Mouse (Mus musculus) neural tube, embryonic 15.5 days (tissue): ENCODE data around the gene Dhcr24. TPM values are rescaled to one million over a fixed set of nuclear protein-coding genes. Genes with fewer than 3 reads are reported as not detected.

Source experiments
- ATAC-seq: fragments of 200-750 bp; cut with Nextera tagmentation; 2 replicates; pipeline ENCODE4 v1.8.0; 2017; ENCODE audit warnings: mild to moderate bottlenecking, moderate TSS enrichment, moderate library complexity; ENCODE audit not compliant: low FRiP score
- H3K27ac ChIP-seq: fragments of 300-500 bp; sonication (generic); replicated peaks from 2 replicates; pipeline ENCODE4 v1.5.1; 2015; ENCODE audit warnings: mild to moderate bottlenecking, inconsistent platforms
- H3K27me3 ChIP-seq: fragments of 300-500 bp; sonication (generic); replicated peaks from 2 replicates; pipeline ENCODE4 v1.6.1; 2015; ENCODE audit warnings: inconsistent platforms
- H3K36me3 ChIP-seq: fragments of 300-500 bp; sonication (generic); 2 replicates; pipeline ENCODE4 v1.6.1; 2015; ENCODE audit warnings: inconsistent platforms
- H3K4me1 ChIP-seq: fragments of 300-500 bp; sonication (generic); 2 replicates; pipeline ENCODE4 v1.6.1; 2015; ENCODE audit warnings: inconsistent platforms
- H3K4me2 ChIP-seq: fragments of 300-500 bp; sonication (generic); 2 replicates; pipeline ENCODE4 v1.6.1; 2015; ENCODE audit warnings: inconsistent platforms, mild to moderate bottlenecking, moderate library complexity
- H3K4me3 ChIP-seq: fragments of 300-500 bp; sonication (generic); replicated peaks from 2 replicates; pipeline ENCODE4 v1.5.1; 2015; ENCODE audit warnings: mild to moderate bottlenecking, inconsistent platforms
- H3K9ac ChIP-seq: fragments of 300-500 bp; sonication (generic); replicated peaks from 2 replicates; pipeline ENCODE4 v1.6.1; 2015; ENCODE audit warnings: mild to moderate bottlenecking, inconsistent platforms
- H3K9me3 ChIP-seq: fragments of 300-500 bp; sonication (generic); replicated peaks from 2 replicates; pipeline ENCODE4 v1.6.1; 2016; ENCODE audit warnings: inconsistent platforms
- WGBS: fragments of 180-500 bp; shearing (Covaris S2); methylation state at CpG from one replicate; pipeline ENCODE4 v1.1.7; 2015; ENCODE audit warnings: mixed read lengths; 5-methylcytosine and 5-hydroxymethylcytosine counted together
- polyA plus RNA-seq: library from polyadenylated mRNA; unstranded; fragments of >200 nt; fragmentation: Nextera tagmentation; extraction: Ambion mirVana; gene quantifications from 2 replicates; pipeline ENCODE4 v1.2.1, GENCODE M21; 2015

Dhcr24 gene
- polyA plus RNA-seq, 1 experiment from 2014 or later, result 4.6 TPM

GRCm38 (mm10) chr4:106590142-106590541, 29.3 kb downstream of the Dhcr24 start:
- Histone ChIP-seq H3K36me3 (peaks cover 46% of the 10 kb centered on the region), H3K9ac (no peak overlapping the region), H3K27ac (no peak overlapping the region), H3K4me2 (no peak overlapping the region), H3K27me3 (no peaks in the 10 kb centered on the region), H3K4me3 (no peak overlapping the region), H3K9me3 (no peaks in the 10 kb centered on the region), H3K4me1 (no peaks in the 10 kb centered on the region)
- ATAC-seq, result no peak
- 75% methylated on average over 9 of the region's 9 CpGs for WGBS

GRCm38 (mm10) chr4:106590871-106591270, 30.0 kb downstream of the Dhcr24 start:
- no peaks in the 10 kb centered on the region for H3K4me1 ChIP-seq
- H3K27ac ChIP-seq, result no peak overlapping the region
- peaks cover 39% of the 10 kb centered on the region for H3K36me3 ChIP-seq
- H3K9ac ChIP-seq, result no peak overlapping the region
- no peak for ATAC-seq
- no peak overlapping the region for H3K4me3 ChIP-seq
- WGBS, result 92% methylated on average over 9 of the region's 9 CpGs
- no peaks in the 10 kb centered on the region for H3K27me3 ChIP-seq
- H3K9me3 ChIP-seq, result no peaks in the 10 kb centered on the region
- no peak overlapping the region for H3K4me2 ChIP-seq

GRCm38 (mm10) chr4:106593636-106594035, 32.8 kb downstream of the Dhcr24 start:
- H3K4me1 ChIP-seq, result no peaks in the 10 kb centered on the region
- H3K9me3 ChIP-seq, result no peaks in the 10 kb centered on the region
- H3K27me3 ChIP-seq, result no peaks in the 10 kb centered on the region
- H3K9ac ChIP-seq, result no peak overlapping the region
- H3K4me2 ChIP-seq, result no peak overlapping the region
- H3K4me3 ChIP-seq, result no peak overlapping the region
- H3K27ac ChIP-seq, result no peak overlapping the region
- H3K36me3 ChIP-seq, result peaks cover 16% of the 10 kb centered on the region
- 59% methylated on average over 7 of the region's 7 CpGs for WGBS
- no peak for ATAC-seq

GRCm38 (mm10) chr4:106596200-106596599, 35.4 kb downstream of the Dhcr24 start:
- no peaks in the 10 kb centered on the region for H3K9me3 ChIP-seq
- 64% methylated on average over 3 of the region's 3 CpGs for WGBS
- no peak overlapping the region for H3K9ac ChIP-seq
- H3K4me3 ChIP-seq, result no peak overlapping the region
- no peak overlapping the region for H3K4me2 ChIP-seq
- no peaks in the 10 kb centered on the region for H3K4me1 ChIP-seq
- no peak for ATAC-seq
- H3K27me3 ChIP-seq, result no peaks in the 10 kb centered on the region
- no peak overlapping the region for H3K27ac ChIP-seq
- H3K36me3 ChIP-seq, result no peaks in the 10 kb centered on the region

GRCm38 (mm10) chr4:106597055-106597454, 36.2 kb downstream of the Dhcr24 start:
- no peaks in the 10 kb centered on the region for H3K4me1 ChIP-seq
- ATAC-seq, result no peak
- no peak overlapping the region for H3K27ac ChIP-seq
- WGBS, result 78% methylated on average over 9 of the region's 9 CpGs
- no peaks in the 10 kb centered on the region for H3K27me3 ChIP-seq
- H3K36me3 ChIP-seq, result no peaks in the 10 kb centered on the region
- H3K4me3 ChIP-seq, result no peak overlapping the region
- no peaks in the 10 kb centered on the region for H3K9me3 ChIP-seq
- no peak overlapping the region for H3K9ac ChIP-seq
- no peak overlapping the region for H3K4me2 ChIP-seq

GRCm38 (mm10) chr4:106597741-106598140, 36.9 kb downstream of the Dhcr24 start:
- ATAC-seq, result no peak
- Histone ChIP-seq H3K36me3 (no peaks in the 10 kb centered on the region), H3K4me3 (no peak overlapping the region), H3K9me3 (no peaks in the 10 kb centered on the region), H3K27ac (no peak overlapping the region), H3K4me2 (no peak overlapping the region), H3K9ac (no peak overlapping the region), H3K4me1 (no peaks in the 10 kb centered on the region), H3K27me3 (no peaks in the 10 kb centered on the region)
- WGBS, result 93% methylated on average over 4 of the region's 4 CpGs

- no peak overlapping the region for H3K4me3 ChIP-seq
- no peak overlapping the region for H3K9ac ChIP-seq
- no peaks in the 10 kb centered on the region for H3K36me3 ChIP-seq
- H3K4me1 ChIP-seq, result no peaks in the 10 kb centered on the region
- WGBS, result 67% methylated on average over 1 of the region's 1 CpGs
- H3K9me3 ChIP-seq, result no peaks in the 10 kb centered on the region
- no peak for ATAC-seq
- H3K4me2 ChIP-seq, result no peak overlapping the region
- H3K27ac ChIP-seq, result no peak overlapping the region
- H3K27me3 ChIP-seq, result no peaks in the 10 kb centered on the region
These were observed 38.6 kb downstream of the Dhcr24 start for GRCm38 (mm10) chr4:106599415-106599814.

- H3K4me3 ChIP-seq, result no peak overlapping the region
- no peak overlapping the region for H3K4me2 ChIP-seq
- H3K9me3 ChIP-seq, result no peaks in the 10 kb centered on the region
- H3K4me1 ChIP-seq, result no peaks in the 10 kb centered on the region
- H3K27me3 ChIP-seq, result no peaks in the 10 kb centered on the region
- H3K36me3 ChIP-seq, result no peaks in the 10 kb centered on the region
- no peak overlapping the region for H3K27ac ChIP-seq
- WGBS, result 80% methylated on average over 4 of the region's 4 CpGs
- H3K9ac ChIP-seq, result no peak overlapping the region
- ATAC-seq, result no peak
These were observed 39.9 kb downstream of the Dhcr24 start for GRCm38 (mm10) chr4:106600770-106601169.

- peak overlapping the region; percentile 48 for H3K4me2 ChIP-seq
- H3K4me3 ChIP-seq, result peak overlapping the region; percentile 16; the same call in 1 of the 2 replicates
- no peak overlapping the region for H3K9ac ChIP-seq
- 44% methylated on average over 18 of the region's 18 CpGs for WGBS
- no peaks in the 10 kb centered on the region for H3K36me3 ChIP-seq
- H3K27me3 ChIP-seq, result no peaks in the 10 kb centered on the region
- 0 out of 2 replicates have a peak, but pooled peaks cover 4% of the 10 kb centered on the region for H3K4me1 ChIP-seq
- 0 out of 2 replicates have a peak overlapping the region, but pooled peaks have one; percentile 20 for H3K27ac ChIP-seq
- peak; percentile 88 for ATAC-seq
- H3K9me3 ChIP-seq, result no peaks in the 10 kb centered on the region
These were observed 46.1 kb downstream of the Dhcr24 start for GRCm38 (mm10) chr4:106606639-106607554.

GRCm38 (mm10) chr4:106607905-106608304, 47.1 kb downstream of the Dhcr24 start:
- no peak overlapping the region for H3K27ac ChIP-seq
- WGBS, result 100% methylated on average over 1 of the region's 1 CpGs
- H3K9ac ChIP-seq, result no peak overlapping the region
- H3K9me3 ChIP-seq, result no peaks in the 10 kb centered on the region
- H3K36me3 ChIP-seq, result no peaks in the 10 kb centered on the region
- no peak overlapping the region for H3K4me3 ChIP-seq
- ATAC-seq, result no peak
- H3K4me1 ChIP-seq, result 0 out of 2 replicates have a peak, but pooled peaks cover 4% of the 10 kb centered on the region
- no peak overlapping the region for H3K4me2 ChIP-seq
- H3K27me3 ChIP-seq, result peaks cover under 1% of the 10 kb centered on the region; the same call in 1 of the 2 replicates

- 85% methylated on average over 8 of the region's 8 CpGs for WGBS
- H3K4me3 ChIP-seq, result no peak overlapping the region
- ATAC-seq, result no peak
These were observed 52.3 kb downstream of the Dhcr24 start for GRCm38 (mm10) chr4:106613105-106613504.

GRCm38 (mm10) chr4:106613560-106613959, 52.7 kb downstream of the Dhcr24 start:
- Histone ChIP-seq H3K4me1 (peaks cover 21% of the 10 kb centered on the region), H3K36me3 (no peaks in the 10 kb centered on the region), H3K9ac (no peak overlapping the region), H3K27ac (no peak overlapping the region), H3K4me3 (no peak overlapping the region), H3K27me3 (peaks cover 5% of the 10 kb centered on the region; the same call in 1 of the 2 replicates), H3K4me2 (no peak overlapping the region), H3K9me3 (no peaks in the 10 kb centered on the region)
- no peak for ATAC-seq
- WGBS, result 85% methylated on average over 3 of the region's 3 CpGs

More at GRCm38 (mm10) chr4:106613105-106613504, 52.3 kb downstream of the Dhcr24 start:
- Histone ChIP-seq H3K4me2 (no peak overlapping the region), H3K27me3 (peaks cover 5% of the 10 kb centered on the region; the same call in 1 of the 2 replicates), H3K36me3 (no peaks in the 10 kb centered on the region), H3K9ac (no peak overlapping the region), H3K27ac (no peak overlapping the region), H3K4me1 (peaks cover 21% of the 10 kb centered on the region), H3K9me3 (no peaks in the 10 kb centered on the region)
